Mouse (Mus musculus) kidney, embryonic 15.5 days (tissue): ENCODE results near the gene Ehhadh. TPM values are rescaled to one million over a fixed set of nuclear protein-coding genes. Genes with fewer than 3 reads are reported as not detected.
"Not testable (repeated sequence)": the region's sequence is repeated elsewhere in the genome, so short reads cannot be mapped to it uniquely, and the experiment has no call there.

Source experiments
- ATAC-seq: fragments of 200-750 bp; cut with Nextera tagmentation; replicated peaks from 2 replicates; pipeline ENCODE4 v1.8.0; 2017; ENCODE audit warnings: moderate TSS enrichment; ENCODE audit not compliant: low FRiP score
- H3K27ac ChIP-seq: fragments of 300-500 bp; sonication (generic); 2 replicates; pipeline ENCODE4 v1.5.1; 2015; ENCODE audit warnings: mild to moderate bottlenecking, inconsistent platforms
- H3K27me3 ChIP-seq: fragments of 300-500 bp; sonication (generic); 2 replicates; pipeline ENCODE4 v1.6.1; 2015; ENCODE audit warnings: inconsistent platforms
- H3K36me3 ChIP-seq: fragments of 300-500 bp; sonication (generic); 2 replicates; pipeline ENCODE4 v1.6.1; 2015; ENCODE audit warnings: inconsistent platforms
- H3K4me1 ChIP-seq: fragments of 300-500 bp; sonication (generic); 2 replicates; pipeline ENCODE4 v1.6.1; 2015; ENCODE audit warnings: inconsistent platforms
- H3K4me2 ChIP-seq: fragments of 300-500 bp; sonication (generic); 2 replicates; pipeline ENCODE4 v1.6.1; 2015; ENCODE audit warnings: moderate library complexity, mild to moderate bottlenecking, inconsistent platforms
- H3K4me3 ChIP-seq: fragments of 300-500 bp; sonication (generic); replicated peaks from 2 replicates; pipeline ENCODE4 v1.5.1; 2015; ENCODE audit warnings: mild to moderate bottlenecking, inconsistent platforms
- H3K9ac ChIP-seq: fragments of 300-500 bp; sonication (generic); 2 replicates; pipeline ENCODE4 v1.6.1; 2015; ENCODE audit warnings: mild to moderate bottlenecking, inconsistent platforms
- H3K9me3 ChIP-seq: fragments of 300-500 bp; sonication (generic); replicated peaks from 2 replicates; pipeline ENCODE4 v1.6.1; 2016; ENCODE audit warnings: inconsistent platforms
- WGBS: fragments of 180-500 bp; shearing (Covaris S2); methylation state at CpG from one replicate; pipeline ENCODE4 v1.1.7; 2015; ENCODE audit warnings: mixed read lengths; 5-methylcytosine and 5-hydroxymethylcytosine counted together
- polyA plus RNA-seq: library from polyadenylated mRNA; unstranded; fragments of >200 nt; fragmentation: Nextera tagmentation; extraction: Ambion mirVana; gene quantifications from 2 replicates; pipeline ENCODE4 v1.2.1, GENCODE M21; 2015

The Ehhadh gene
- polyA plus RNA-seq, 1 experiment from 2014 or later, result 4.0 TPM

GRCm38 (mm10) chr16:21793080-21793810, 5.6 kb upstream of the Ehhadh start:
- H3K36me3 ChIP-seq, H3K4me1 ChIP-seq, H3K9me3 ChIP-seq, H3K27me3 ChIP-seq, ATAC-seq: not testable (repeated sequence)
- peak overlapping the region; percentile 95 for H3K4me2 ChIP-seq
- H3K4me3 ChIP-seq, result peak overlapping the region; percentile 86
- WGBS, result 28% methylated on average over 2 of the region's 2 CpGs
- peak overlapping the region; percentile 90; the same call in 1 of the 2 replicates for H3K27ac ChIP-seq
- peak overlapping the region; percentile 69; the same call in 1 of the 2 replicates for H3K9ac ChIP-seq

- 75% methylated on average over 3 of the region's 3 CpGs for whole genome bisulfite sequencing
- Histone ChIP-seq H3K9me3 (no peaks in the 10 kb centered on the region), H3K36me3 (no peaks in the 10 kb centered on the region), H3K9ac (no peak overlapping the region), H3K4me1 (peaks cover 19% of the 10 kb centered on the region), H3K27me3 (no peaks in the 10 kb centered on the region), H3K4me3 (no peak overlapping the region), H3K27ac (no peak overlapping the region), H3K4me2 (no peak overlapping the region)
- no peak for ATAC-seq
These were observed 4.2 kb upstream of the Ehhadh start for GRCm38 (mm10) chr16:21791779-21792178.

- Histone ChIP-seq H3K9me3 (no peaks in the 10 kb centered on the region), H3K27ac (no peak overlapping the region), H3K4me3 (no peak overlapping the region), H3K9ac (no peak overlapping the region), H3K27me3 (no peaks in the 10 kb centered on the region), H3K4me1 (peaks cover 19% of the 10 kb centered on the region), H3K36me3 (no peaks in the 10 kb centered on the region), H3K4me2 (no peak overlapping the region)
- WGBS, result 3% methylated on average over 1 of the region's 1 CpGs
- no peak for ATAC-seq
These were observed 2.9 kb upstream of the Ehhadh start for GRCm38 (mm10) chr16:21790469-21790868.

GRCm38 (mm10) chr16:21789180-21789579, 1.6 kb upstream of the Ehhadh start:
- Histone ChIP-seq H3K27ac (no peak overlapping the region), H3K36me3 (no peaks in the 10 kb centered on the region), H3K4me1 (peaks cover 16% of the 10 kb centered on the region), H3K4me3 (no peak overlapping the region), H3K9me3 (no peaks in the 10 kb centered on the region), H3K9ac (no peak overlapping the region), H3K4me2 (no peak overlapping the region), H3K27me3 (no peaks in the 10 kb centered on the region)
- no peak for ATAC-seq
- WGBS, result 75% methylated on average over 2 of the region's 2 CpGs

- WGBS, result 53% methylated on average over 3 of the region's 3 CpGs
These were observed 974 bp upstream of the Ehhadh start for GRCm38 (mm10) chr16:21788581-21788980.

GRCm38 (mm10) chr16:21786317-21786716, 1.3 kb downstream of the Ehhadh start:
- ATAC-seq, result no peak
- 87% methylated on average over 8 of the region's 8 CpGs for WGBS
- Histone ChIP-seq H3K27me3 (no peaks in the 10 kb centered on the region), H3K27ac (no peak overlapping the region), H3K36me3 (no peaks in the 10 kb centered on the region), H3K9ac (no peak overlapping the region), H3K9me3 (no peaks in the 10 kb centered on the region), H3K4me3 (no peak overlapping the region), H3K4me1 (peaks cover 10% of the 10 kb centered on the region), H3K4me2 (no peak overlapping the region)

More at GRCm38 (mm10) chr16:21788581-21788980, 974 bp upstream of the Ehhadh start:
- Histone ChIP-seq H3K27ac (no peak overlapping the region), H3K27me3 (no peaks in the 10 kb centered on the region), H3K9ac (no peak overlapping the region), H3K4me2 (no peak overlapping the region), H3K36me3 (no peaks in the 10 kb centered on the region), H3K4me3 (no peak overlapping the region), H3K9me3 (no peaks in the 10 kb centered on the region), H3K4me1 (peaks cover 13% of the 10 kb centered on the region)
- no peak for ATAC-seq

GRCm38 (mm10) chr16:21785000-21785399, 2.6 kb downstream of the Ehhadh start:
- Histone ChIP-seq H3K36me3 (no peaks in the 10 kb centered on the region), H3K9ac (no peak overlapping the region), H3K4me1 (peaks cover 10% of the 10 kb centered on the region), H3K27me3 (no peaks in the 10 kb centered on the region), H3K4me3 (no peak overlapping the region), H3K27ac (no peak overlapping the region), H3K9me3 (no peaks in the 10 kb centered on the region), H3K4me2 (no peak overlapping the region)
- ATAC-seq, result no peak
- WGBS, result 77% methylated on average over 4 of the region's 4 CpGs

GRCm38 (mm10) chr16:21782807-21783206, 4.8 kb downstream of the Ehhadh start:
- Histone ChIP-seq H3K4me3 (no peak overlapping the region), H3K9me3 (no peaks in the 10 kb centered on the region), H3K27me3 (no peaks in the 10 kb centered on the region), H3K9ac (no peak overlapping the region), H3K4me1 (peaks cover 7% of the 10 kb centered on the region), H3K27ac (no peak overlapping the region), H3K4me2 (no peak overlapping the region), H3K36me3 (no peaks in the 10 kb centered on the region)
- WGBS, result 64% methylated on average over 2 of the region's 2 CpGs
- ATAC-seq, result no peak

- Histone ChIP-seq H3K4me2 (no peak overlapping the region), H3K27ac (no peak overlapping the region), H3K9ac (no peak overlapping the region), H3K4me1 (no peaks in the 10 kb centered on the region; the same call in 1 of the 2 replicates), H3K36me3 (no peaks in the 10 kb centered on the region), H3K9me3 (no peaks in the 10 kb centered on the region), H3K27me3 (no peaks in the 10 kb centered on the region), H3K4me3 (no peak overlapping the region)
- ATAC-seq, result no peak
- 82% methylated on average over 3 of the region's 3 CpGs for WGBS
These were observed 5.7 kb downstream of the Ehhadh start for GRCm38 (mm10) chr16:21781895-21782294.

GRCm38 (mm10) chr16:21781277-21781676, 6.3 kb downstream of the Ehhadh start:
- Histone ChIP-seq H3K36me3 (no peaks in the 10 kb centered on the region), H3K9ac (no peak overlapping the region), H3K4me2 (no peak overlapping the region), H3K27ac (no peak overlapping the region), H3K9me3 (no peaks in the 10 kb centered on the region), H3K4me1 (no peaks in the 10 kb centered on the region), H3K4me3 (no peak overlapping the region), H3K27me3 (no peaks in the 10 kb centered on the region)
- no peak for ATAC-seq
- WGBS, result 55% methylated on average over 3 of the region's 3 CpGs

- no peak for ATAC-seq
- Histone ChIP-seq H3K36me3 (no peaks in the 10 kb centered on the region), H3K27ac (no peak overlapping the region), H3K4me3 (no peak overlapping the region), H3K4me1 (no peaks in the 10 kb centered on the region), H3K4me2 (no peak overlapping the region), H3K9ac (no peak overlapping the region), H3K9me3 (no peaks in the 10 kb centered on the region), H3K27me3 (no peaks in the 10 kb centered on the region)
- WGBS, result 79% methylated on average over 4 of the region's 4 CpGs
These were observed 8.5 kb downstream of the Ehhadh start for GRCm38 (mm10) chr16:21779149-21779548.

GRCm38 (mm10) chr16:21778293-21778866, 9.2 kb downstream of the Ehhadh start:
- Histone ChIP-seq H3K9me3 (no peaks in the 10 kb centered on the region), H3K36me3 (no peaks in the 10 kb centered on the region), H3K4me2 (peak overlapping the region; percentile 30), H3K4me3 (peak overlapping the region; percentile 32), H3K27ac (no peak overlapping the region), H3K27me3 (no peaks in the 10 kb centered on the region), H3K4me1 (no peaks in the 10 kb centered on the region), H3K9ac (no peak overlapping the region)
- 50% methylated on average over 3 of the region's 3 CpGs for WGBS
- no peak for ATAC-seq
